Mouse (Mus musculus): ENCODE results near the gene Sord. TPM values are rescaled to one million over a fixed set of nuclear protein-coding genes. Genes with fewer than 3 reads are reported as not detected.

Gene Sord
- total and polyA plus RNA-seq, 3 experiments, result 39.6 to 61.7 TPM; not detected in 1

- no peaks in the 10 kb centered on the region for H3K9me3 ChIP-seq (replicated peaks; ENCODE audit: insufficient read depth, low read length)
- peaks cover 7 to 9% of the 10 kb centered on the region in 2 experiments for H3K4me1 ChIP-seq (ENCODE audit: control insufficient read depth in 1 of 2, insufficient read depth in 2 of 2, low read length in 2 of 2)
- H3K27ac ChIP-seq (ENCODE audit: control insufficient read depth, low read depth, low read length), result peak overlapping the region; percentile 75
Measured at GRCm38 (mm10) chr2:122233759-122234557, 591 bp upstream of the Sord start.

GRCm38 (mm10) chr2:122235425-122235824 is 876 bp downstream of the Sord start:
- Histone ChIP-seq H3K79me2 (ENCODE audit: control insufficient read depth, insufficient read depth, low read length, poor library complexity) (peaks cover 9% of the 10 kb centered on the region), H3K4me1 (ENCODE audit: control insufficient read depth in 1 of 2, insufficient read depth in 2 of 2, low read length in 2 of 2) (peaks cover 6 to 15% of the 10 kb centered on the region in 2 experiments), H3K36me3 (ENCODE audit: control insufficient read depth in 1 of 2, insufficient read depth in 2 of 2, low read length in 2 of 2) (peaks cover 0 to 22% of the 10 kb centered on the region in 2 experiments; a peak in 2 of 4 replicates), H3K9ac (ENCODE audit: control insufficient read depth, low read depth, low read length, poor library complexity, severe bottlenecking) (peak overlapping the region; percentile 86), H3K9me3 (replicated peaks; ENCODE audit: insufficient read depth, low read length) (no peaks in the 10 kb centered on the region), H3K27me3 (ENCODE audit: control insufficient read depth in 1 of 2, insufficient read depth in 2 of 2, low read length in 2 of 2) (no peaks in the 10 kb centered on the region), H3K4me3 (ENCODE audit: control insufficient read depth in 1 of 2, insufficient read depth in 1 of 2, low read depth in 2 of 2, low read length in 2 of 2) (peak overlapping the region; percentile 68 to 86), H3K27ac (ENCODE audit: control insufficient read depth, low read depth, low read length) (peak overlapping the region; percentile 82)
- peak; percentile 47 for DNase-seq (ENCODE audit: low read depth, low spot score)
- TF ChIP-seq POLR2AphosphoS2 (IDR thresholded peaks at IDR 0.05; ENCODE audit: low read length), result no peak
- TF ChIP-seq NRF1 (IDR thresholded peaks at IDR 0.05; ENCODE audit: insufficient read depth, low read depth, low read length, poor library complexity, severe bottlenecking), result no peak
- TF ChIP-seq USF1 (IDR thresholded peaks at IDR 0.05; ENCODE audit: low read depth, low read length), result 0 out of 2 replicates have a peak, but pooled peaks have one; percentile 3
- TF ChIP-seq GABPA (IDR thresholded peaks at IDR 0.05; ENCODE audit: low read depth, low read length), result 0 out of 2 replicates have a peak, but pooled peaks have one; percentile 4
- TF ChIP-seq ZNF384 (IDR thresholded peaks at IDR 0.05; ENCODE audit: low read depth, low read length), result no peak
- peak; percentile 4; the same call in 1 of the 2 replicates for TF ChIP-seq TBP (IDR thresholded peaks at IDR 0.05; ENCODE audit: low read depth, low read length)
- TF ChIP-seq HCFC1 (IDR thresholded peaks at IDR 0.05; ENCODE audit: low read depth, low read length), result no peak
- no peak for TF ChIP-seq ZC3H11A (IDR thresholded peaks at IDR 0.05; ENCODE audit: low read depth, low read length)

More at GRCm38 (mm10) chr2:122233759-122234557, 591 bp upstream of the Sord start:
- Histone ChIP-seq H3K9ac (ENCODE audit: control insufficient read depth, low read depth, low read length, poor library complexity, severe bottlenecking) (peak overlapping the region; percentile 86), H3K36me3 (ENCODE audit: control insufficient read depth in 1 of 2, insufficient read depth in 2 of 2, low read length in 2 of 2) (peaks cover 0 to 13% of the 10 kb centered on the region in 2 experiments; a peak in 2 of 4 replicates), H3K4me3 (ENCODE audit: control insufficient read depth in 1 of 2, insufficient read depth in 1 of 2, low read depth in 2 of 2, low read length in 2 of 2) (peak overlapping the region; percentile 68 to 76), H3K27me3 (ENCODE audit: control insufficient read depth in 1 of 2, insufficient read depth in 2 of 2, low read length in 2 of 2) (no peaks in the 10 kb centered on the region), H3K79me2 (ENCODE audit: control insufficient read depth, insufficient read depth, low read length, poor library complexity) (peaks cover 9% of the 10 kb centered on the region)
- TF ChIP-seq EP300 (IDR thresholded peaks at IDR 0.05; ENCODE audit: low read depth in 1 of 2, low read length in 2 of 2), result 0 out of 4 replicates have a peak, but pooled peaks of 1 of the 2 experiments have one; percentile 18
- TF ChIP-seq MYC (IDR thresholded peaks at IDR 0.05; ENCODE audit: low read depth, low read length), result no peak; the same call in 1 of the 2 replicates
- peak; percentile 46; the same call in 1 of the 2 replicates for TF ChIP-seq ELF1 (IDR thresholded peaks at IDR 0.05; ENCODE audit: low read depth, low read length)
- peak; percentile 29; the same call in 1 of the 2 replicates for TF ChIP-seq HCFC1 (IDR thresholded peaks at IDR 0.05; ENCODE audit: low read depth, low read length)
- TF ChIP-seq E2F4 (IDR thresholded peaks at IDR 0.05; ENCODE audit: borderline replicate concordance, low read depth, low read length), result 0 out of 2 replicates have a peak, but pooled peaks have one; percentile 37
- peak; percentile 54 to 77; a peak in 3 of 4 replicates for TF ChIP-seq USF2 (IDR thresholded peaks at IDR 0.05; ENCODE audit: borderline replicate concordance in 1 of 2, insufficient read depth in 1 of 2, low read depth in 1 of 2, low read length in 2 of 2)
- TF ChIP-seq KAT2A (conservative IDR thresholded peaks at IDR 0.05; ENCODE audit: low read depth, low read length), result peak; percentile 28; the same call in 1 of the 2 replicates
- TF ChIP-seq SMC3 (IDR thresholded peaks at IDR 0.05; ENCODE audit: low read depth, low read length), result no peak
- TF ChIP-seq MYB (IDR thresholded peaks at IDR 0.05; ENCODE audit: low read depth, low read length), result peak; percentile 50; the same call in 1 of the 2 replicates
- peak; percentile 42 for TF ChIP-seq SIN3A (IDR thresholded peaks at IDR 0.05; ENCODE audit: low read length)
- TF ChIP-seq MXI1 (IDR thresholded peaks at IDR 0.05; ENCODE audit: low read depth, low read length), result peak; percentile 87
- no peak for TF ChIP-seq CHD1 (IDR thresholded peaks at IDR 0.05; ENCODE audit: low read depth, low read length)
- no peak for TF ChIP-seq TAL1 (IDR thresholded peaks at IDR 0.05; ENCODE audit: low read length)
- peak; percentile 93 for TF ChIP-seq USF1 (IDR thresholded peaks at IDR 0.05; ENCODE audit: low read depth, low read length)
- no peak for TF ChIP-seq POLR2AphosphoS5 (IDR thresholded peaks at IDR 0.05; ENCODE audit: borderline replicate concordance, low read depth, low read length)
- TF ChIP-seq UBTF (IDR thresholded peaks at IDR 0.05; ENCODE audit: borderline replicate concordance, insufficient read depth, low read depth, low read length), result no peak
- peak; percentile 7; the same call in 1 of the 2 replicates for TF ChIP-seq NELFE (IDR thresholded peaks at IDR 0.05; ENCODE audit: low read depth, low read length)
- peak; percentile 41 for TF ChIP-seq ZNF384 (IDR thresholded peaks at IDR 0.05; ENCODE audit: low read depth, low read length)
- TF ChIP-seq ZMIZ1 (IDR thresholded peaks at IDR 0.05; ENCODE audit: low read depth, low read length), result 0 out of 2 replicates have a peak, but pooled peaks have one; percentile 30
- no peak for TF ChIP-seq POLR2AphosphoS2 (IDR thresholded peaks at IDR 0.05; ENCODE audit: low read length)
- peak; percentile 28; the same call in 1 of the 2 replicates for TF ChIP-seq BHLHE40 (IDR thresholded peaks at IDR 0.05; ENCODE audit: borderline replicate concordance, low read depth, low read length)
- TF ChIP-seq NRF1 (IDR thresholded peaks at IDR 0.05; ENCODE audit: insufficient read depth, low read depth, low read length, poor library complexity, severe bottlenecking), result 0 out of 2 replicates have a peak, but pooled peaks have one; percentile 13
- TF ChIP-seq TCF12 (IDR thresholded peaks at IDR 0.05; ENCODE audit: low read depth, low read length), result 0 out of 2 replicates have a peak, but pooled peaks have one; percentile 30
- TF ChIP-seq MAX (IDR thresholded peaks at IDR 0.05; ENCODE audit: low read length), result peak; percentile 92
- TF ChIP-seq MAFK (IDR thresholded peaks at IDR 0.05; ENCODE audit: borderline replicate concordance, low read depth, low read length), result peak; percentile 96
- TF ChIP-seq RCOR1 (IDR thresholded peaks at IDR 0.05; ENCODE audit: low read depth, low read length), result no peak; the same call in 1 of the 2 replicates
- TF ChIP-seq TBP (IDR thresholded peaks at IDR 0.05; ENCODE audit: low read depth, low read length), result peak; percentile 99
- TF ChIP-seq ZC3H11A (IDR thresholded peaks at IDR 0.05; ENCODE audit: low read depth, low read length), result no peak
- DNase-seq (ENCODE audit: low read depth, low spot score), result peak; percentile 84
